Mouse (Mus musculus): ENCODE data around the gene 5031410I06Rik.
A peak's percentile ranks its signal among the peaks of the same experiment; 100 is the strongest.
"Not testable (repeated sequence)": the region's sequence is repeated elsewhere in the genome, so short reads cannot be mapped to it uniquely, and the experiment has no call there.

Gene 5031410I06Rik

GRCm38 (mm10) chr5:26105262-26105661 is at the start of gene 5031410I06Rik:
5031410I06Rik (minus strand) TSS chr5:26105362.
- DNase-seq (ENCODE audit: low spot score): not testable (repeated sequence)

- no peak for DNase-seq (ENCODE audit: low spot score)
Observed at GRCm38 (mm10) chr5:26142891-26143290, 37.7 kb upstream of the 5031410I06Rik start.

DNA sequence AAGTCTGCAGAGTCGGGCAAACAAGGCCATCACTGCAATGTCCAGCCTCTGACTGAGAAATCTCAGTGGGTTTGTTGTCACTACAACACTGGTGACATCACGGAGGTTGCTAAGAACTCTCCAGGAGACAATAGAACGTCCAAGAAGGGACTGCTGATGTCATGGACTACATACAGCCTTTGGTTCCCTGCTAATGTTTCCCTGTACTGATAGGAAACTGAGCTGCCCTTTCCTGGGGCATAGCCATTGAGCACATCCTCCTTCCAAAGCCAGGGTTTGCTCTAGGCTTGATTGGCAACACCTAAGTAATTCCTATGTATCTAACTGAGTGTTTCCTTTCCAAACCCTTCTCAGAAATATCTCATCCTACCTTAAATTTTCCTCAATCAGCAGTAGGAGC is 16.2 kb upstream of the 5031410I06Rik start, which contains the start of gene Gm10220:
Gene Gm10220 (minus strand): TSS at position 101 of the 400 bp plus-strand sequence.
- DNase-seq (ENCODE audit: low spot score): not testable (repeated sequence)

GRCm38 (mm10) chr5:26089191-26089590 is 16.0 kb downstream of the 5031410I06Rik start, which contains the start of gene Gm10471:
Gm10471 (minus strand) TSS chr5:26089291.
- DNase-seq (ENCODE audit: low spot score): not testable (repeated sequence)

GRCm38 (mm10) chr5:26079023-26079422 is 26.1 kb downstream of the 5031410I06Rik start:
- DNase-seq (ENCODE audit: low spot score): peak; percentile 38

- DNase-seq (ENCODE audit: low spot score): no peak
Observed at GRCm38 (mm10) chr5:26070716-26071115, 34.4 kb downstream of the 5031410I06Rik start.

- not testable (repeated sequence) for DNase-seq (ENCODE audit: low spot score)
Observed at GRCm38 (mm10) chr5:26058481-26058880, 46.7 kb downstream of the 5031410I06Rik start, which contains the start of gene Gm7347. Gm7347 (minus strand) TSS chr5:26058581.

All from testis, postnatal 10 days (tissue).